Mouse (Mus musculus): Measurements from ENCODE around the gene Slc24a3.

Slc24a3 gene

DNA sequence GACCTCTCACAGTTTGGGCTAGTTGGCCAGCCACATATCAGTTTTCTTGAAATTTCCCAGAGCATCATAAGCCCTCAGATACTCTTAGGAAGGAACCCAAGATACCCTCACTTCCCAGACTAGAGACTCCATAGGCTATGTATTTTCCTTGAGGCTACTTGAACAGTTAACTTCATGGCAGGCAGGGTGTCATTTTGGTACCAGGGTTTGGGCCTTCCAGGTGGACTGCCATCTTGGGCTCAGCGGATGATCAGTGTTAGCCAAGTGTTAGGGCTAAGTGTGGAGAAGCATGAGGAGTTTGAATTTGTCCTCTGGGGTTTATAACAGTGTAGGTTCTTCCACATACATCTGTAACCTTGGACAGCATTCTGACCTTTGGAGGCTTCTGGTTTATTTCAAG lies 124.6 kb downstream of the Slc24a3 start:
- TF ChIP-seq GATA4 (IDR thresholded peaks at IDR 0.05; ENCODE audit: insufficient replicate concordance, low read length) = no peak

- no peak for TF ChIP-seq GATA4 (IDR thresholded peaks at IDR 0.05; ENCODE audit: insufficient replicate concordance, low read length)
These were observed 125.3 kb downstream of the Slc24a3 start for GRCm38 (mm10) chr2:145292816-145293215.

- TF ChIP-seq GATA4 (IDR thresholded peaks at IDR 0.05; ENCODE audit: insufficient replicate concordance, low read length) = no peak
These were observed 129.4 kb downstream of the Slc24a3 start for GRCm38 (mm10) chr2:145296906-145297305.

DNA sequence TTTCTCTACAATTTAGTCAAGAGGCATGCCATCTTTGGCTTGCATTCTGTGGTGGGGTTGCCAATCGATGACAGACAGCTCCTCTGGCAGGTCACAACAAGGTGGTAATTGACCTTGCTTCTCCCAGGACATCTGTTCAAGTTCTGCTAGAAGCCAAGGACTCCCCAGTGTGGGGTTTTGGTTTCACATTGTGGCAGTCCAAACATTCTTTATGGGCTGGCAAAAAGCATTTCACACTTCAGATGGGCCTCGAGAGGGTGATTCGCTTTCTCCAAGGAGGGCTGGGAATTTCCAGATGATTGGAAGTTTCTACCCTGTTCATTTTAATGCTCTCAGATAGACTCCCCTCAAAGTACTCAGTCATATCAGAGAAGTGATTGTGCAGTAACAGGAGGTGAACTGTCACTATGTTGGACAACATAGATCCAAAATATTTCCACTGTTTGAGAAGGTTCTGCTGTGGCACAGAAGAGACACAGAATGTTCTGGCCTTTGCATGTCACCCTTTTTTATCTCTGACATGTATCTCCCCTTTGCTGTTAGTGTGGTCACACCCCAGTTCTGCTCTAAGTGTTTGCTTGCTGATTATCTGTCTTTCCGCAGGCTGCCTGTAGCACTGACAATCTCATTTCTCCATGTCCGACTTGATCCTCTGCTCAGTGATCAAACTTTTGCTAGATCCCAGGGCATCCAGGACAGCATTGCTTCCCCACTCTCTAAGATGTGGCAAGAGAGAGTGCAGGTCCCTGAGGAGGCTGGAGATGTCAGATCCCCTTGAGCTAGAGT lies 132.6 kb downstream of the Slc24a3 start:
- no peak for TF ChIP-seq GATA4 (IDR thresholded peaks at IDR 0.05; ENCODE audit: insufficient replicate concordance, low read length)

DNA sequence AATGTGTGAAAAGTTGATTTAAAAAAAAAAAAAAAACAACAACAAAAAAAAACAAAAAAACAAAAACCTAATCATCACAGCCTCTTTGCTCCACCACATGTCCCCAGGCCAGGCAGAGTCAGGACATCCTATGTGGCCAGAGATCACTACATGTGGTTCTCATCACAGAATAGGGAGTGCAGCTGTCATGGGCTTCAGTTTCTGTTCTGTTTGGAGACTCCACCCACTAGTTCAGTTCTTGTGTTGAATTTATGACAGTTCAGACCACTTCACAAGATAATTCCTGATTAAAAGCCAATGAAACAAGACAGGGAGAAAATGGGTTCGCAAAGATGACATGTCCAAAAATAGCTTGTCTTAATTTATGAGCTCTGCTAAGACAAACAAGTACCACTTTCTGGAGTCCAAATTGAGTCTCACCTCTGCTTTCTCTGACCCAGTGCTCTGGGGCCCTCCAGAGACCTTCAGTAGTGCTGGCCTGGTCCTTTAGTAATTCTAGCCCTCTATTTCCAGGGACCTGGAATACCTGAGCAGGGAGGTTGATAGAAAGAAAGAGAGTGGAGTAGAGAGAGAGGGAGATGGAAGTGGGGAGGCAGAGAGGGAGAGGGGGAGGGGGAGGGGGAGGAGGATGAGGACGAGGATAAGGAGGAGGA lies 139.8 kb downstream of the Slc24a3 start:
- TF ChIP-seq GATA4 (IDR thresholded peaks at IDR 0.05; ENCODE audit: insufficient replicate concordance, low read length) = no peak

- no peak for TF ChIP-seq GATA4 (IDR thresholded peaks at IDR 0.05; ENCODE audit: insufficient replicate concordance, low read length)
These were observed 151.4 kb downstream of the Slc24a3 start for GRCm38 (mm10) chr2:145318916-145319315.

DNA sequence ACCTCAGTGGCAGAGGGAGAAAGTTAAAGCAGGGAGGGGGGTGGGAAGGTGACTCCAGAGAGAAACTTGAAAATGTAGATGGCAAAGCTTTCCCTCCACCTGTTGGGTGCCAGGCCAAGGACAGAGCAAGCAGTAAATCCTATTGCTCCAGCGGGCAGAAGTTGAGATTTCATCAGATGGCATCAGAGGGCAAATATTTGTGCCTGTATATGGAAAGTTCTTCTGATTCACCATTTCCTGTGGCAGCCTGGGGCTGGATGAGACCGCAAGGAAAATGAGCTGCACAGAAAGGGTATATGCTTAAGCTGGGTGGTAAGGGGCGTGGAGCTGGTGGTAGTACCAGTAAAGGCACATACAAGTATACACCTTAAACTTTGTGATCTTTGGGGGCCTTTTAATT lies 153.7 kb downstream of the Slc24a3 start:
- TF ChIP-seq GATA4 (IDR thresholded peaks at IDR 0.05; ENCODE audit: insufficient replicate concordance, low read length) = no peak

DNA sequence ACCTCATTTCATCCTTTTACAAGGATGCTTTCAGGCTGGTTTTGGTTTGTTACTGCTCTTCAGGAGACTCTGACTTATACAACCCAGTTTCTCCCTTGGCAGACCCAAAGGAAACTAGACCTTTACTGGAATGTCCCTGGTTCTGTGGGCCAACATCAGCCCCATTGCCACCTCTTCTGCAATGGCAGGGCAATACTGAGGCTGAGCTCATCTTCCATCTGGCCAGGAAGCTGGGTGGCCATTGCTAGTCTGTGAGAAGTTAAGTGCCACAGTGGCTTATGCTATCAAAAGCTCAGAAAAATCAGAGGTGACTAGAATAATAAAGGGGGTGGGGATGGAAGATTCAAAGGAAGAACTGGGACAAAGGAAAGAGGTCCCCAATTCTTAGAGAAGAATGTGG lies 154.2 kb downstream of the Slc24a3 start:
- TF ChIP-seq GATA4 (IDR thresholded peaks at IDR 0.05; ENCODE audit: insufficient replicate concordance, low read length) = no peak

- TF ChIP-seq GATA4 (IDR thresholded peaks at IDR 0.05; ENCODE audit: insufficient replicate concordance, low read length) = no peak
These were observed 156.9 kb downstream of the Slc24a3 start for GRCm38 (mm10) chr2:145324477-145324876.

DNA sequence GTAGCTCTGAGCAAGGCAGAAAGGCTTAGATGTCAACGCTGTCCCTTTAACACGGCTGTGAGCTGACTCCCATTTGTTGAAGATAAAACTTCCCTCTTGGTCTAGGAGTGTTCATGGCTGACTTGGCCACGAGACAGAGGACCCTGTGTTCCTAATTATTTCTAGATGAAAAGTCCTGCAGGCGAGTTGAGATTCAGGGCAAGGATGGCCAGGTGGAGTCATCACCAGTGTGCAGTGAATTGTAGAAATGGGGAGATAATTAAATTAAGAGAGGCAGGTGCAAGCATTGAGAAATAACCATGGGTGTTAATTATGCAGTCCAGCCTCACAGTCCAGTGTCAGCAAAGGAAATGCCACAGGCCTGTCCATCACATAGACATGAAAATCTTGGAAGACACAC lies 158.3 kb downstream of the Slc24a3 start:
- TF ChIP-seq GATA4 (IDR thresholded peaks at IDR 0.05; ENCODE audit: insufficient replicate concordance, low read length) = no peak

DNA sequence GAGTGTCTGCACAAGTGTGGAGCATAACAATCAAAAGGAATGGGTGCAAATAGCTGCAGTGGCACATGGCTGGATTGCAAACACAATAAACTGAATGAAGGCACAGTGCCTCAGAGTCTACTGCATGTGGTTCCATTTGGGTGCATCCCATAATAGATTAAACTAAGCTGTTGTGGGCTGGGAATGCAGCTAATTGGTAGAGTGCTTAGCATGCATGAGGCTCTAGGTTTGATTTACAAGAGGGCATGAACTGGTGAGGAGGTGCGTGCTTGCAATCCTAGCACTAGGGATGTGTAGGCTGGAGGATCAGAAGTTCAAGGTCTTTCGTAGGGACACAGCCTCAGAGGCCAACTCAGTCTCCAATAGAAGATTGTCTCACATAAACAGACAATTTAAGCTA lies 159.0 kb downstream of the Slc24a3 start:
- no peak for TF ChIP-seq GATA4 (IDR thresholded peaks at IDR 0.05; ENCODE audit: insufficient replicate concordance, low read length)

DNA sequence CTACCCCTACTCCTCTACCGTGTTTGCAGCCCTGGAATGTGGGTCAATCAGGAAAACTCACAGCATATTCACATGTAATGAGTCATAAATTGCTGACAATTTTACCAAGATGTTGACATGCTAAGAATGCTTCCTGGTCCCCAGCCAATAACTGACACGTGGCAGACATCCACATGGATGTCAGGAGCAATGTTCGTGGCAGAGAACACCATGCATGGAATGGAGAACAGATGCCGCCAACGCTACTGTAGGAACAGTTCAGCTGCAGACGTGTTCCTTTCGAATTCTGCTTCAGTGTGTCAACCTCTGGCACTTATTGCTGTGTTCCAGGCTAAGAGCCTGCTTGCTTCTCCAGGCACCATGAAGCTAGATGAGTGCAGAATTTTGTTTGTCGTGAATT lies 162.2 kb downstream of the Slc24a3 start:
- no peak for TF ChIP-seq GATA4 (IDR thresholded peaks at IDR 0.05; ENCODE audit: insufficient replicate concordance, low read length)

GRCm38 (mm10) chr2:145331525-145331924 lies 164.0 kb downstream of the Slc24a3 start:
- no peak for TF ChIP-seq GATA4 (IDR thresholded peaks at IDR 0.05; ENCODE audit: insufficient replicate concordance, low read length)

DNA sequence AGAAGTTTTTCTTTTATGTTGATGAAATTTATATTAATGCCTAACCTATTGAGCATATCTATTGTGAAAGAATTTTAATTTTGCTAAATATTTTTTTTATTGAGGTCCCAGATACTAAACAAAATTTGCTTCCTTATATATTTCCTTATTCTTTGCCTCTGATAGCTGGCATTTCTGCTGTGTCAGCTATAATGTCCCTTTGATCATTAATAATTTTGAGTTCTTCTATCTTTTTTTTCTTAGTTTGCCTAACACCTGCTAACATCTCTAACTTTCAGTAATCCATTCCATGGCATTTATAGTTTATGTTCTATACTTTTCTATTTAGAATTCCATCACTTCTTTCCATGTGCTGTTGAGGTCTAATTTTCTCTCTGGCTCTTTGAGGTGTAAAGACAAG lies 165.9 kb downstream of the Slc24a3 start:
- TF ChIP-seq GATA4 (IDR thresholded peaks at IDR 0.05; ENCODE audit: insufficient replicate concordance, low read length) = no peak

DNA sequence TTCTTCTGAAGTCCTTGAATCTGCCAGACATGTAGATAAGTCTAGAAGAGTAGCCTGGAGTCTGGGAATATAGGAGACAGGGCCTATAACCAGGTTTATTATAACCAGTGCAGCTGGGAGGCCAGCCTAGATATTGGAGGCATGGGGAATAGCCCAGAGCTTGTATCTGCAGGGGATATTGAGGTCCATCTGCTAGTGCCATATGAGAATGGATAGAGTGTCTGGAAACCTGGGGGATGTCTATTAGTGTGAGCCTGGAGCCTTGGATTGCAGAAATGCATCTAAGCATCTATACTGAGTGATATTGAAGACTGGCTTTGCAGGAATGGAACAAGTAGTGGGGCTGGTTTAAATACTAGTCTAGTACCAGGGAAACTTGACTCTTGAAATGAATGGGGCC lies 168.9 kb downstream of the Slc24a3 start:
- TF ChIP-seq GATA4 (IDR thresholded peaks at IDR 0.05; ENCODE audit: insufficient replicate concordance, low read length) = no peak

DNA sequence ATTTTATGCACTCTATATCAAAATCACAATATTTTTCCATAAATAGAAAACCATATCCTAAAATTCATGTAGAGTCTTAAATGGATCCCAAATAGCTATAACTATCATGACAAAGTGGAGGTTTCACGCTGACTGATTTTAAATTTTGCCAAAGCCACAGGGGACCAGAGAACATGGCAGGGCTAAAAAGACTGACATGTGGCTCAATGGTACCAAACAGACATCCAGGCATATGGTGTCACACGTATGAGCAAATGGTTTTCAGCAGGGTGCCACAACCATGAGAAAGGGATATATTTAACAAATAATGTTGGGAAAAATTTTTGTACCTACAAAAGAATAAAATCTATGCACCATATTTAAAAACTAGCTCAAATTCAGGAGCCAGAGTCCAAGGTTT lies 173.3 kb downstream of the Slc24a3 start:
- TF ChIP-seq GATA4 (IDR thresholded peaks at IDR 0.05; ENCODE audit: insufficient replicate concordance, low read length) = no peak

DNA sequence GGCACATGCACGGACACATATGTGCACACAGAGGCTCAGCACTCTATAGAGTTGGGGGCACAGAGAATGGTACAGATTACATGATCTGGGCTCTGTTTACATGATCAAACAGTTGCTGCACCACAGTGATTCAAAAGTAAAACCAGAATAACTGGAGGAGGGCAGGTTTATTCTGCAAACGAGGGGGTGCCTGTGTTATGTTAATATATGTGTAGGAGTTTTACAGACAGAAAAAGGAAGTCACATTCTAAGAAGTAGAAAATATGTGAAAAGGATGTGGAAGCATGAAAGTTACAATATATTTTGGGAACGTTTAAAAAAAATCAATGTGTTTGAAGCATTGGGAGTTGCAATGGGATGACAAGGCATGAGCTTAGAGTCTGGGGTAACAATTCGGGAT lies 175.4 kb downstream of the Slc24a3 start:
- no peak for TF ChIP-seq GATA4 (IDR thresholded peaks at IDR 0.05; ENCODE audit: insufficient replicate concordance, low read length)

All from liver, adult (tissue).